Mouse (Mus musculus): ENCODE results near the gene Pcsk5. TPM values are rescaled to one million over a fixed set of nuclear protein-coding genes. Genes with fewer than 3 reads are reported as not detected.

Pcsk5 gene
- total and polyA plus RNA-seq, 3 experiments, result not detected

GRCm38 (mm10) chr19:17649967-17650366 lies 187.5 kb downstream of the Pcsk5 start:
- Histone ChIP-seq H3K27ac (ENCODE audit: insufficient read depth, low read depth) (no peak overlapping the region), H3K4me1 (ENCODE audit: control insufficient read depth in 1 of 2, insufficient read depth in 2 of 2) (no peaks in the 10 kb centered on the region), H3K9me3 (replicated peaks; ENCODE audit: low read length) (no peaks in the 10 kb centered on the region), H3K4me3 (replicated peaks in 1 of 3; ENCODE audit: low read depth in 2 of 3, low read length in 2 of 3, poor library complexity in 1 of 3) (no peak overlapping the region), H3K27me3 (replicated peaks) (no peaks in the 10 kb centered on the region), H3K4me2 (ENCODE audit: insufficient read depth, low read depth, poor library complexity, severe bottlenecking) (no peak overlapping the region), H3K9ac (ENCODE audit: insufficient read depth, low read depth) (no peak overlapping the region), H3K36me3 (replicated peaks in 1 of 2; ENCODE audit: control insufficient read depth in 1 of 2, insufficient read depth in 1 of 2, low read length in 1 of 2) (no peaks in the 10 kb centered on the region), H3K79me2 (replicated peaks; ENCODE audit: control insufficient read depth, extremely low read depth, insufficient read depth, poor library complexity, severe bottlenecking) (no peaks in the 10 kb centered on the region)
- dilution Hi-C loops (cut with MboI; ENCODE audit: extremely low pct_ligation_motif_present, extremely low pct_unique_long_range_greater_than_20kb, low sequenced_read_pairs) (no loop called here), in situ Hi-C loops (cut with MboI; ENCODE audit: low pct_ligation_motif_present, low pct_unique_long_range_greater_than_20kb, low sequenced_read_pairs) (no loop called here)
- no peak for TF ChIP-seq NRF1 (IDR thresholded peaks at IDR 0.05; ENCODE audit: low read depth, low read length)
- TF ChIP-seq RAD21 (IDR thresholded peaks at IDR 0.05; ENCODE audit: low read depth, low read length), result no peak
- TF ChIP-seq ELF1 (IDR thresholded peaks at IDR 0.05; ENCODE audit: low read depth, low read length), result no peak
- no peak for TF ChIP-seq USF1 (IDR thresholded peaks at IDR 0.05; ENCODE audit: low read depth, low read length)
- no peak for TF ChIP-seq POLR2AphosphoS2 (IDR thresholded peaks at IDR 0.05; ENCODE audit: low read depth, low read length)
- TF ChIP-seq ETS1 (conservative IDR thresholded peaks at IDR 0.05; ENCODE audit: low read depth, low read length), result no peak
- TF ChIP-seq MYC (IDR thresholded peaks at IDR 0.05; ENCODE audit: low read depth, low read length), result no peak
- no peak for TF ChIP-seq ZMIZ1 (IDR thresholded peaks at IDR 0.05; ENCODE audit: low read depth, low read length)
- no peak for TF ChIP-seq ZC3H11A (IDR thresholded peaks at IDR 0.05; ENCODE audit: low read depth, low read length)
- TF ChIP-seq SMC3 (IDR thresholded peaks at IDR 0.05; ENCODE audit: low read depth, low read length), result no peak
- no peak for TF ChIP-seq NELFE (IDR thresholded peaks at IDR 0.05; ENCODE audit: low read depth, low read length)
- no peak for TF ChIP-seq MXI1 (IDR thresholded peaks at IDR 0.05; ENCODE audit: low read depth, low read length)
- DNase-seq (ENCODE audit: extremely low read depth), result no peak

DNA sequence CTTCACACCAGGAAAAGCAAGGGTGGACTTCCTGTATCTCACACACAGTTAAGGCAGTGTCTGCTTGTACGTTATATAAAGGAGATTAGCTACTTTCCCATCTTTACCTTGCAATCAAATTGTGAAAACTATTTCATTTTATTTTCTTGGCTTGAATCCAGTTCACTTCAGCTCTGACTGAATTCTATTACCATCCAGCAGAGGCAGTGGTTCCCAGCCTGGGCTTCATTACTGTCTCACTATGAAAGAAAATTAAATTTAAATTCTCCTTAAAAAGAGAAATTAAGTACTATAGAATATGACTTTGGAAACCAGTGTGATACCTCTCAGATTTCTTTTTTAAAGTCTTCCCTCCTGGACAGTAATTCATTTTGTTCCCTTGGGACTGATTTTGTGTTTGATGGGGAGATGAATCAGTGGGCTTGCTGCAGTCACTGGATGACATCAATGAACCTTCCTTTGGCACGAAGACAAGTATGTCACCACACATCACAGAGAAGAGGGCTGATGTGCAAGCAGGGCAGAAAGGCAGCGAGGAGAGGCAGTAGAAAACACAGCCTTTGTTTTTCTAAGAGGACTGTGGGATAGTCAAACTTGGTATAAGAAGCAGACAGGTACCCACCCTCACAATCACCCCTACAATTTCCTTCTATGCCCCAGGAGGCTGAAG lies 194.2 kb downstream of the Pcsk5 start:
- Histone ChIP-seq H3K36me3 (replicated peaks in 1 of 2; ENCODE audit: control insufficient read depth in 1 of 2, insufficient read depth in 1 of 2, low read length in 1 of 2) (no peaks in the 10 kb centered on the region), H3K4me1 (ENCODE audit: control insufficient read depth in 1 of 2, insufficient read depth in 2 of 2) (no peaks in the 10 kb centered on the region), H3K4me3 (replicated peaks in 1 of 3; ENCODE audit: low read depth in 2 of 3, low read length in 2 of 3, poor library complexity in 1 of 3) (no peak overlapping the region), H3K9ac (ENCODE audit: insufficient read depth, low read depth) (no peak overlapping the region), H3K4me2 (ENCODE audit: insufficient read depth, low read depth, poor library complexity, severe bottlenecking) (no peak overlapping the region), H3K27ac (ENCODE audit: insufficient read depth, low read depth) (no peak overlapping the region), H3K79me2 (replicated peaks; ENCODE audit: control insufficient read depth, extremely low read depth, insufficient read depth, poor library complexity, severe bottlenecking) (no peaks in the 10 kb centered on the region), H3K27me3 (replicated peaks) (no peaks in the 10 kb centered on the region), H3K9me3 (replicated peaks; ENCODE audit: low read length) (no peaks in the 10 kb centered on the region)
- in situ Hi-C loops (cut with MboI; ENCODE audit: low pct_ligation_motif_present, low pct_unique_long_range_greater_than_20kb, low sequenced_read_pairs), result no loop called here
- TF ChIP-seq JUN (IDR thresholded peaks at IDR 0.05; ENCODE audit: insufficient read depth, low read depth, low read length), result no peak
- TF ChIP-seq ELF1 (IDR thresholded peaks at IDR 0.05; ENCODE audit: low read depth, low read length), result no peak
- TF ChIP-seq USF1 (IDR thresholded peaks at IDR 0.05; ENCODE audit: low read depth, low read length), result no peak
- no peak for TF ChIP-seq GABPA (IDR thresholded peaks at IDR 0.05; ENCODE audit: insufficient replicate concordance, low read depth, low read length)
- no peak for TF ChIP-seq ZC3H11A (IDR thresholded peaks at IDR 0.05; ENCODE audit: low read depth, low read length)
- no peak for TF ChIP-seq TCF12 (IDR thresholded peaks at IDR 0.05; ENCODE audit: low read depth, low read length)
- TF ChIP-seq POLR2AphosphoS2 (IDR thresholded peaks at IDR 0.05; ENCODE audit: low read depth, low read length), result no peak
- TF ChIP-seq ZMIZ1 (IDR thresholded peaks at IDR 0.05; ENCODE audit: low read depth, low read length), result no peak
- TF ChIP-seq SIN3A (IDR thresholded peaks at IDR 0.05; ENCODE audit: low read length), result no peak
- no peak for TF ChIP-seq EP300 (IDR thresholded peaks at IDR 0.05; ENCODE audit: low read length)
- TF ChIP-seq RAD21 (IDR thresholded peaks at IDR 0.05; ENCODE audit: low read depth, low read length), result no peak
- TF ChIP-seq CHD1 (IDR thresholded peaks at IDR 0.05; ENCODE audit: low read depth, low read length), result no peak
- no peak for TF ChIP-seq KAT2A (IDR thresholded peaks at IDR 0.05; ENCODE audit: insufficient replicate concordance, low read length)
- no peak for TF ChIP-seq CTCF (conservative IDR thresholded peaks at IDR 0.05 in 1 of 2, IDR thresholded peaks at IDR 0.05 in 1 of 2; ENCODE audit: low read depth in 2 of 2, low read length in 2 of 2)
- no peak for TF ChIP-seq ZNF384 (IDR thresholded peaks at IDR 0.05; ENCODE audit: low read depth, low read length)
- TF ChIP-seq MEF2A (IDR thresholded peaks at IDR 0.05; ENCODE audit: borderline replicate concordance, low read depth, low read length), result no peak
- TF ChIP-seq PAX5 (IDR thresholded peaks at IDR 0.05; ENCODE audit: low read length), result no peak
- dilution Hi-C loops (cut with MboI; ENCODE audit: extremely low pct_ligation_motif_present, extremely low pct_unique_long_range_greater_than_20kb, low sequenced_read_pairs), result no loop called here
- no peak for DNase-seq (ENCODE audit: extremely low read depth)
